Mouse (Mus musculus) frontal cortex, postnatal 10 days (tissue): ENCODE results near the gene Tgfbr1.
A peak's percentile ranks its signal among the peaks of the same experiment; 100 is the strongest.
"Not testable (repeated sequence)": the region's sequence is repeated elsewhere in the genome, so short reads cannot be mapped to it uniquely, and the experiment has no call there.

Source experiments
- DNase-seq, 2 experiments: peaks; one replicate each; pipeline ENCODE4 v3.0.0; 2022; ENCODE audit warnings: low spot score in 2 of 2, mixed read lengths in 1 of 2

The Tgfbr1 gene

DNA sequence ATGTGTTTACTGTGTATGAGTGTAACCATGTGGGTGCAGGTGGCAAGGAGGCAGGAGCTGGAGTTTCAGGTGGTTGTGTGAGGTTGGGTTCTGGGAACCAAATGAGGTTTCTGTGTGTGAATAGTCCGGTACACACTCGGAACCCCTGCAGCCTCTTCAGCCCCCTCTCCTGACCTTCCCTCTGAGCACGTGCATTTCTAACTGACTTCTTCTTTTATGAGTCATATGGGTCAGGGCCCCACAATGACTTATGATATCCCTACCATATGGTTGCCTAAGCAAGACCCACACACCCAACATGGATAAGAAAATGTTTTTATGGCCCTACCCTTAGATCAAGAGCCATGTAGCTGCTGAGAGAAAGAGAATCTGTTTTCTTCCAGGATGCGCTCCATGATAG, 6.0 kb upstream of the Tgfbr1 start:
- DNase-seq = no peak

DNA sequence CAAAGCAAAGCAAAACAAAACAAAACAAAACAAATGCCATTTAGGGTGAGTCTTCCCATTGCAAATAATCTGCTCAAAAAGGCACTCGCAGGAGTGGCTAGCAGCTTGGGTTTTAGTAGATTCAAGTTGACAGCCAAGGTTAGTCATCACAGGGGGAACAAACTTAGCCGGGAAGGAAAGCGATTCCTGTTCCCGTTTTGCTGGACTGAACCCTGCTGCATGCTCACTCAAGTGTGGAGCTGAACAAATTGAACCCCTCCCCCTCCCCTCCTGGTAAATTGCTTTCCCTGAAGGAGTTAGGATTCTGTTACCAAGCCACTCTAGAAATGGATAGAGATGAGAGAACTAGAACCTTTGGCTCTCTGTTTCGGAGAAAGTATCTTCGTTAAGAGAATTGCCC, 3.3 kb upstream of the Tgfbr1 start:
- DNase-seq = no peak

DNA sequence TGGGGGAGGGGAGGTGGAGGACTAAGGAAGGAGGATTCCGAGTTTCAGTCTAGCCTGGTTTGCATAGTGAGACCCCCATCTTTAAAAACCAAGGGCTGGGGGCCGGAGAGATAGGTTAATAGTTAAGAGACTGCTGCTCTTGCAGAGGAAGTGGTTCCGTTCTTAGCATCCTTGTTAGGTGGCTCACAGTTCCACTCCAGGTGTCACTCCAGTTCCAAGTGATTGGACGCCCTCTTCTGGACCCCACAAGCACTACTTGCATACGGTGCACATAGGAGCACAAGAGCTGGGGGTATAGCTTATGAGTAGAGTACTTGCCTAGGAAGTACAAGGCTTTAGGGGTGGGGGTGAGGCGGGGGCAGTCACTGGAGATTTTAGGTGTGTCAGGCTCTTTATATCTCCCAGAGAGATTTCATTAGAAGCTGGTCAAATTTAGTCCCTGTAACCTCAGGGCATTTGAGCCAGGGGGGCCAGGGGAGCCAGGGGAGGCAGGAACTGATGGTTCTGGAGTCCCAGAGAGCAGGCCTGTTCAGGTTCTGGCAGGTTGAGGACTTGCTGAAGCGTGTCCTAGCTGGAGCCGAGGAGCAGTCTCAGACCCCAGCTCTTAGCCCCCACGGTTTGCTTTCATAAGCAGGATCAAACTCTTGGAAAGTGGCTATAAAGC, 1.5 kb upstream of the Tgfbr1 start:
- peak; percentile 32 to 43 for DNase-seq

DNA sequence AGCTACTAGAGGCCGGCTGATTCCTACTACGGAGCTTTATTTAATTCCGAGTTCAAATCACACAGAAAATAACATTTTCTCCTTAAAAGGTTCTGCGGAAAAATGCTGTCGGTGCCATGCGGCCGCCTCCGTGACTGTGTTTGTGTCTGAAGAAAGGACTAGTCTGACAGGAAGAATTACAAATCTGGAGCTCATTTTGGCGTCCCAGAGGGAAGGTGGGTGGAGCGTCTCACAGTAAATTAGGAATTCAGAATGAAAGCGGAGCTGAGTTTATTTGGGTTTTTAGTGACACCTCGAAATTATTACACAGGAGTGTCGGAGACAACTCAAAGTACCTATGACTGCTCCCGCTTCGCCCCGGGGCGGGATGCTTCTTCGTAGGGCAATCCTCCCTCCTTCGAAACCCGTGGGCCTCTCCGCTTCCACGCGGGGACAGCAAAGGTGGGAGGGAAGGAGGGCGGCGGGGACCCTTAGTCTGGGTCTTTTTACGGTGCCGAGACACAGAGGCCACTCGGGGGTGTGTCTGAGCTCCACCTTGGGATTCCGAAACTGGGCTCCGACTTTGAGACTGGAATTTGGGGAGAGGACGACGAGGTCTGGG, 861 bp upstream of the Tgfbr1 start:
- peak; percentile 63 to 71 for DNase-seq

DNA sequence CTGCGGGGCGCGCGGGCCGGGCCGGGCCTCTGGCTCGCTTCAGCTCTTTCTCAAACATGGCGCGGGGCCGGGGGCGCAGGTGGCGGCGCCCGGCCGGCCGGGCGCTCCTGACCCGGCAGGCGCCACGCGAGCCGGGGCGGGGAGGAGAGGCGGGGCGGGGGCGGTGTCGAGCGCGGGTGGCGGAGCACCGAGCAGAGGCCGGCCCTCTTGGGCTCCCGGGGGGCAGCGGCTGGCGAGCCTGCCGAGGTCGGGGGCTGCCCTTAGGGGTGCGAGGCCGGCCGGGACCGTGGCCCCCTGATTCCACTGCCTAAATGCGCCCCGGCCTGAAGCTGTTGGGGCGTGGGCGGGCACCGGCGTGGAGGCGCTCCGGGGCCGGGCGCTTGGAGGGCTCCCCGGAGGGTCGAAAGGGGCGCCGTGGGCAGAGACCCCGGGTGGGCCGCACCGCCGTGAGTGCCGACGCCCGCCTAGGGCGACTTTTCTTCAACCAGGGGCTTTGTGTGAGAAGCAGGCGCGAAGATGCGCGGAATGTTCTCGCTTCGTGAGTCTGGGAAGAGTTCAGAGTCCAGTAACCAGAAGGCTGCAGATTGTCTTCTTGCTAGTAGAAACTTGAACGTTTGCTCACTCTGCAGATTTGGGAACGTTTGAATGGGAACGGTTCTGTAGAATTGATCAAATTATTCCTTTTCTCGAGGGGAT, 542 bp downstream of the Tgfbr1 start:
- DNase-seq = no peak

DNA sequence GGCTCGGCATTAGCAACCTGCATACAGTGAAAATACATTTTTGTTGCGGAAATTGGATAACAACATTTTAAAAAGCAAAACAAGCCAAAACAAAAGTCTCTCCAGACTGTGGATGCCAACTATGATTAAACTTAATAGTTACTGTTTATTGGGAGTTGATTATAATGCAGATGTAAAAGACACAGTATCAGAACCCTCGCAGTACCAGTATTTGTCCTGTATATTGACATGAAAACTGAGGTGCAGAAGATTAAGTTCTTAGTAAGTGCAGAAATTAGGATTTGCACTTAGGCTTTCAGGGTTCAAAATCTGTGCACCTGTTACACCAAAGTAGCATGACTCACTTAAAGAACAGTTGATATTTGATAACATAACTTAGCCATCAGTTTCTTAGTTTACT, 1.3 kb downstream of the Tgfbr1 start:
- DNase-seq = no peak

DNA sequence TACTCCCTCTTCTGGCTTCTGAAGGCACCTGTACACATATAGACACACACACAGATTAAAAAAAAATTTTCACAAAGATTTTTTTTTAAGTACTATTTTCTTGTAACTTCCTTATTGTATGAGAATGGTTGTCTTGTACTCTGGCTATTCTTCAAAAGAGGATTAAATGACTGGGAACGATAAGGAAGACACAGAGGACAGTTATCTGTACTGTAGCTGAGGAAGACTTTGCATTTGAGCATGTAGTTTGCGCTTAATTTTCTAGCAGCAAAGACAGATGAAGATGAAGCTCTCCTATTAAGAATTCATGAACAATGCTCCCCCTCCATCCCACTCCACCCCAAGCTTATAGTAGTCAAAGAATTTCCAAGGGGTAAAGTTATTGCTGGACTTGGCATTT, 9.6 kb downstream of the Tgfbr1 start:
- DNase-seq = no peak

DNA sequence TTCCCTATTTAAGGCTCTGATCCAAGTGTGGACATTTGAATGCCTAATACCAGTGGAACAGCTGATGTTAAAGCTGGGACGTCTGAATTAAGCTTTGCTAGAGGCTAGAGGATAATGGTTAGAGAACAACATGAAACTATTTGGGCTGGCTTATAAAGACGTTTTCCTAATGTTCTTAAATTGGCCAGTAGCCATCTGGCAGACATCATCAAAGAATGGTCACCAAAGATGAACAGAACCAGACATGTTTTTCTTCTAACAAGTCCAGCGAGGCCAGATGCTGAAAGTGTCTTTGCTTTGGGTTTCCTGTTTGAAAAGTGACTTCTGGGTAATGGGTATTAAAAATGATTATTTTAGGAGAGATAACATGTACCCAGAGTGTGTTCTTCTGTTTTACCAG, 10.1 kb downstream of the Tgfbr1 start:
- DNase-seq = no peak

DNA sequence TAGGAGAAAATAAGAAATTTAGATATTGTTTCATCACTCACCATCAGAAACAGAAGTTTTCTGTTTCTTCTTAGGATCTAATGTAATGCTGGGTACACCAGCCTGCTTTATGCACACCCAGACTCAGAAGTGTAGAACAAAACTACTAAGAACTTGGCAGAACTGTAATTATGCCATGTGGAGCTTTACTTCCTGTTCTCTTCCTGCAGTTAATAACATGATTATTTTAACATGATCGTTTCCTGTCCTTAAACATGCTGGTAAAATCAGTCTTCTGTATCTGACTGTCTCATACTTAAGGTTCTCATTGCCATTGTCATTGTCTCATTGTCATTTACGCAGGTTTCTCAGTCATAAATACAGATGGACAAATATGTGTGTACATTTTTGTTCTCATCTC, 15.7 kb downstream of the Tgfbr1 start:
- no peak for DNase-seq

DNA sequence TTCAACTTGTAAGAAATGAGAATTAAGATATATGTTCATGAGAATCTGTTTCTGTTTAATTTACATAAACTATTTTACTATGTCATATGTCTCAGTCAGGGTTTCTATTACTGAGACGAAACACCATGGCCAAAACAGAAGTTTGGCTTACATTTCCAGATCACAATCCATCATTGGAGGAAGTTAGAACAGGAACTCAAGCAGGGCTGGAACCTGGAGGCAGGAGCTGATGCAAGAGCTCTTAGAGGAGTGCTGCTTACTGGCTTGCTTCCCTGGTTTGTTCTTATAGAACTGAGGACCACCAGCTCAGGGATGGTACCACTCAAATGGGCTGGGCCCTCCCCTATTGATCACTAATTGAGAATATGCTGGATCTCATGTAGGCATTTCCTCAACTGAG, 25.7 kb downstream of the Tgfbr1 start:
- no peak for DNase-seq

DNA sequence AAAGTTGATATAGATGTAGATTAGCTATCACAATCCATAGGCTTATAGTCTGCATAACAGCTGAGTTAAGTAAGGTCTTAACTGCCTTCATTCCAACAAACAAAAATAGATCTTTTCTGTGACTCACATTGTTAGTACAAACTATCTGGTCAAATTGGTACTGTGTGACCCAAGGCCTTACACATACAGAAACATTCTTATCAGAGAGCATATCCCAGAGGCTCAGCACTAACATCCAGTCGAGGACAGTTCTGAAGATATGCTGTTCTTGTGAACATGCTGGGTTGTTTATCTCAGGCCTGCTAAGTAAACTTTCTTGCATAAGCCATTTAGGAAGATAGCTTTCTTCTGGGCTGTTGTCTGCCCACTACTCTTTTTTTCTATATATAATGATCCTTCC, 29.4 kb downstream of the Tgfbr1 start:
- DNase-seq = no peak

DNA sequence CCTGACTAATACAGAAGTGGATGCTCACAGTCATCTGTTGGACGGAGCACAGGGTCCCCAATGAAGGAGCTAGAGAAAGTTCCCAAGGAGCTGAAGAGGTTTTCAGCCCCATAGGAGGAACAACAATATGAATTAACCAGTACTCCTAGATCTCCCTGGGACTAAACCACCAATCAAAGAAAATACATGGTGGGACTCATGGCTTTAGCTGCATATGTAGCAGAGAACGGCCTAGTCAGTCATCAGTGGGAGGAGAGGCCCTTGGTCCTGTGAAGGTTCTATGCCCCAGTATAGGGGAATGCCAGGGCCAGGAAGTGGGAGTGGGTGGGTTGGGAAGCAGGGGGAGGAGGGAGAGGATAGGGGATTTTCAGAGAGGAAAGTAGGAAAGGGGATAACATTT, 38.9 kb downstream of the Tgfbr1 start:
- not testable (repeated sequence) for DNase-seq

DNA sequence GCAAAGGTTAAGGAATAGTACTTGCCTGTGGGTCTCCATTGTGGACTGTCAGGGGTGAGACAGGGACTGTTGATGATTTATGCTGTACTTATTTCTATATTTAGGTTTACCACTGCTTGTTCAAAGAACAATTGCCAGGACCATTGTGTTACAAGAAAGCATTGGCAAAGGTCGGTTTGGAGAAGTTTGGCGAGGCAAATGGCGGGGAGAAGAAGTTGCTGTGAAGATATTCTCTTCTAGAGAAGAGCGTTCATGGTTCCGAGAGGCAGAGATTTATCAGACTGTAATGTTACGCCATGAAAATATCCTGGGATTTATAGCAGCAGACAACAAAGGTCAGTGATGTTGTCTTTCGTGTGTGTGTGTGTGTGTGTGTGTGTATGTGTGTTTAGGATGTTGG, 43.2 kb downstream of the Tgfbr1 start:
- DNase-seq = no peak

DNA sequence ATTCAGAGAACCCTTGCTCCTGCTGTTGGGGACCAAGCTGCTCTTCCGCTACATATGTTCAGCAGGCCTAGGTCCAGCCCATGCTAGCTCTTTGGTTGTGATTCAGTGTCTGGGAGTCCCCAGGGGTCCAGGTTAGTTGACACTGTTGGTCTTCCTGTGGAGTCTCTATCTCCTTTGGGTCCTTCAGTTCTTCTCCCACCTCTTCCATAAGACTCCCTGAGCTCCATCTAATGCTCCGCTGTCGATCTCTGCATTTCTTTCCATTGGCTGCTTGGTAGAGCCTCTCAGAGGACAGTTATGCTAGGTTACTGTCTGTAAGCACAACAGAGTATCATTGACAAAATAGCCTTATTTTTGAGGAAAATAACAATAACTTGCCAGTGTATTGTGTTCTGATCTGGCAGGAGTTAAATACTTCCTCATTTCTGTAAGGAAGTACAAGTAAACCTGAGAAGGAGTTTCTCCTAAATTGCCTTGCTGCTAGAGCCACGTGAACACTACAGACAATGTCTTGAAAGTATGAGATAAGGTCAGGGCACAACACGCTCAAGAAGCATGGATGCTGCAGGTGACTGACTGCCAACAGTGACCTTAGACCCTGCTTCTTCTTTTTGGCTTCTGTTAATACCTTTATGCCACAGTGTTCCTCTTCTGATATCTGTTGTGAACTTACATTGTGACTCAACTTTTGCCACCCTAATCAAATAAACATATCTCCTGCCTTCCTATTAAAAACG, 45.1 kb downstream of the Tgfbr1 start:
- no peak for DNase-seq

DNA sequence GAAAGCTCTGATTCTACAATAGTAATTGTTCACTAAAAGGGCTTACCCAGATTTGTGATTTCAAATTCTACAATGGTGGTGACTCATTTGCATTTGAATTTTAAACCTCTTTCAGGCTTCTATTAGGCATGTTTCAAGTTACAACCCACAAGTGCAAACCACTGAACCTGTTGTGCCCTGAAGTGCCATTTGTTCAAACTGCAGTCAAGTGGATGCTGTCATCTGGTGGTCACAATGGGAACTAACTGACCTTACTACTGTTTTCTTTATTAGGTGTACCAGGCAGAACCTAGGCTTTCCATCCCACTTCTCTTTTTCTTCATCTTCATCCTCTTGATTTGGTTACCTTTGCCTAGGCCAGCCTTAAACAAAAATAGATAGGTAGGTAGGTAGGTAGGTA, 46.8 kb downstream of the Tgfbr1 start:
- DNase-seq = no peak

DNA sequence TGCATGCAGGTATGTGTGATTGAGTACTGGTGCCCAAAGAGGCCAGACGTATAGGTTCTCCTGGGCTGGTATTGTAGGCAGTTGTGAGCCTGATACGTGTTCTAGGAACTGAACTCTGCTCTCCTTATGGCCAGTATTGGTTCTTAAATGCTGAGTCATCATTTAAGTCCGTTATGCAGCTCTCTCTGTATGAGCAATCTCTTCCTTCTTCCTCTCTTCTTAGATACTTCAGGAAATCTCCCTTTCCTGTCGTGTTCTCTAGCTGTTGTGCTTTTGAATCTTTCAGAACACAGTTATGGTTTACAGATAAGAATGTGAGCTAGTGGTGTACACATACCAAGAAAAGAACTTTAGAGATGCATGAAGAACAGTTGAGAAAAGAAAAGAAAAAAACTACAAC, 47.3 kb downstream of the Tgfbr1 start:
- DNase-seq = no peak

DNA sequence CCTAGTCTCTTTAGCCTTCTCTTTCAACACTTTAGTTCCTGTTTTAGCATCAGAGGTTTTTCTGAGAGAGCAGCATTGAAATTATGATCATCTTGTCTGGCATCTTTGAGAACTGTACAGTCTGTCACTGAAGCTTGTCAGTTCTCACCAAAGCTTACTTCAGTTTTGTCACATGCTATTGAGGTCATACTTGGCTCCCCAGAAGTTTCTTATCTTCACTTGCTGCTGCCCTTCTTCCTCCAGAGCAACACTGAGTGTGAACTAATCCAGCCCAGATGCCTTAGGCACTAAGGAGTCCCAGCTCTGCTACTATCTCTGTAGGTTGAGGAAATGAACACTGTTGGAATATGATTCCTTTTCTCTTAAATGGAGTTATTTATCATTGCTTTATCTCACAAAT, 49.2 kb downstream of the Tgfbr1 start:
- no peak for DNase-seq

DNA sequence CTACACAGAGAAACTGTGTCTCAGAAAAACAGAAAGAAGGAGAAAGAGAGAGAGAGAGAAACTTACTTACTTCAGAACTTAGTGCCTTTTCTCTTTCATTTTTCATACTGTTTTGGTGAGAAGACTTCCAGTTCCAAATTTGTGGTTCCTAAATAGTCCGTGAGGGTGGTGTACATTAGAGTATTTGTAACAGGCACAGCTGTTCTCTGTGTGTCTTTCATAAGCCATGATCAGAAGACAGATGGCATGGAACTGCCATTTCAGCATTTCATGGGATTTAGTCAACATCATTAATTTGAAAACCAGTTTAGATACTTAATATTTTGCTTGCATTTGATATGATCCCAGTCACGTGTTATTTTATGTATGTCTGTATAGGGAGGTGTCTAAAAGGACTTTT, 51.5 kb downstream of the Tgfbr1 start:
- DNase-seq = no peak

DNA sequence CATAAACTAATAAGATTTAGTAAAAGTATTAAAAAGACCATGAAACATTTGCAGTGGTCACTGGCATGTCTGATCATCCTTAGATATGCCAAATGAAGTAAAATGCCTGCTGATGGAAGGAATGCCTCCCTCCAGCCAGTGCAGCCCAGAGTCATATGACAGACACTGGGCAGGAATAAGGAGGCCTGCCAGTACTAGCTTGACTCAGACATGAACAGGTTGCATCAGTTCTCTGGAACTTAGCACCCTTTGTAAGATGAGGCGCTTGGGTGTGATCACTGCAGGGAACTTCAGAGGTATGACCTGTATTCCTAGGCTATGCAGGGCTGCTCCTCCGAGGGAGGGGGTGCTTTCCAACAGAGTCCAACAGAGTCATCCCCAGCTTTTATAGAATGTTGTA, 54.1 kb downstream of the Tgfbr1 start:
- no peak for DNase-seq

DNA sequence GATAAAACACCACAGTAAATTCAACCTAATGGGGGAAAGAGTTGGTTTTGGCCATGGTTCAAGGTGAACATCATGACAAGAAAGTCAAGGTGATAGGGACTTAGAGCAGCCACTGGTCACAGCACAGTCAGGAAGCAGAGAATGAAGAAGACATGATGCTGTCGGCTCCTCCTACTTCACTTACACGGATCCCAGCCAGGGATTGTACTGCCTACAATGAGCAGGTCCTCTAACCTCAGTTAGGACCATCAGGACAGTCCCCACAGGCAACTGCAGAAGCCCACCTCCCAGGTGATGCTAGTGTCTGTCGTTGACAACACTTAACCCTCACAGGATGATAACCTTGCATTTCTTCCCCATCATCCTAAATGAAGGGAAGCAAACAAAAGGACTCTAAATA, 64.8 kb downstream of the Tgfbr1 start:
- DNase-seq = no peak

DNA sequence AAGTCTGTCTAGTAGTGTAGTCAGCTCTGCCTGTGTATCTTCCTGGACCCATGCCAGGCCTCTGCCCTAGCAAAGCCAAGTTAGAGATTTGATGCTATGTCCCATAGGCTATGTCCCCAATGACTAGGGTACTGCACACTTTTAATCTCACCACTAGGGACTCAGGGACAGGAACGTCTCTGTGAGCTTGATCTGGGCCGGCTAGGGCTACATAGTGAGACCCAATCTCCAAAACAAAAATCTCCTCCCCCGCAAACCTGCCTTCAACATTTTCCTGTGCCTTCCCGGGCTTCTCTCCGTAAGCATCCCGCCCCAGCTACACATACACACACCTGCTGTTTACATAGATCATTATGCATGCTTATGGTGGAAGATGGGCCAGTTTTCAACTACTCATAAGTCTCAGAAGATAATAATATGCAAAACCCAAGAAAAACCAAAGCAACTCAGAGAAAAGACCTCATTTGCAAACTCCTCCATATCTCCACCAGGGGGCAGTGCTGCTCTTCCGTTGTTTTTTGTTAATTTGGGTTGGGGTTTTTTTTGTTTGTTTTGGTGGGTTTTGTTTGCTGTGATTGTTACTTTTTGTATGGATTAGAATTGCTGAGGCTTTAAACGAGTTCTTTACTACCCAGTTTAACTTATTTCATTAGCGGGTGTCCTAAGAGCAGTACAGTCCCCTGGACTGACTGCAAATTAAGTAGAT, 66.4 kb downstream of the Tgfbr1 start:
- no peak for DNase-seq

DNA sequence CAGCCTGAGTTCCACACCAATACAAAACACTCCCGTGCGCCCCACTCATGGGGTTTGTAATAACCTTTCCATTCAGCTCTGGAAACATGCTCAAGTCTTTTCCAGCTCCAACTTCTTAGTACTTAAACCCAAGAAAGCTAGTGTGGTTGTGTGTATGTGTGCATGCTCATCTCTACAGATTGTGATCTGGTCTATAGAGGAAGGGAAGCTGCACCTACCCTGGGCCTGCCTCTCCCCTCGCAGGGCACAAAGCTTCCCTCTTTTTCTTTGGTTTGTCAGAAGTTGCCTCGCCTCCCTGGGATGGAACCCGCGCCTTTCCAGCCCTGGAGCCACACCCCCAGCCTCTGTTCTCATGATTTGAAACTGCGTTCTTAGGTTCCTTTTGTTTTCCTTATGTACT, 67.2 kb downstream of the Tgfbr1 start:
- DNase-seq = no peak
